Mouse (Mus musculus) heart, embryonic 14.5 days (tissue): ENCODE results near the gene Gm21293. TPM values are rescaled to one million over a fixed set of nuclear protein-coding genes. Genes with fewer than 3 reads are reported as not detected.
"Not testable (repeated sequence)": the region's sequence is repeated elsewhere in the genome, so short reads cannot be mapped to it uniquely, and the experiment has no call there.

Experiments used
- ATAC-seq: fragments of 200-750 bp; cut with Nextera tagmentation; 2 replicates; pipeline ENCODE4 v1.8.0; 2017; ENCODE audit warnings: low read depth, moderate TSS enrichment; ENCODE audit not compliant: insufficient number of reproducible peaks, insufficient read depth, low FRiP score
- H3K27ac ChIP-seq, 2 experiments: fragments of 200-500 bp in 1 of 2; fragments of 300-500 bp in 1 of 2; sonication (generic) in 1 of 2; replicated peaks in 1 of 2; 2 replicates each; pipeline ENCODE4 v1.5.1; 2012 to 2014; ENCODE audit warnings: low read depth in 2 of 2, low read length in 2 of 2, control low read depth in 1 of 2, mild to moderate bottlenecking in 1 of 2, mixed read lengths in 1 of 2; ENCODE audit not compliant: control insufficient read depth in 1 of 2, insufficient read depth in 1 of 2
- H3K27me3 ChIP-seq: fragments of 300-500 bp; sonication (generic); 2 replicates; pipeline ENCODE4 v1.6.1; 2014; ENCODE audit warnings: mild to moderate bottlenecking, low read length, control low read depth; ENCODE audit not compliant: control insufficient read depth, insufficient read depth
- H3K36me3 ChIP-seq: fragments of 300-500 bp; sonication (generic); 2 replicates; pipeline ENCODE4 v1.6.1; 2014; ENCODE audit warnings: mild to moderate bottlenecking, control low read depth, low read length, mixed read lengths; ENCODE audit not compliant: control insufficient read depth, insufficient read depth
- H3K4me1 ChIP-seq, 2 experiments: fragments of 200-500 bp in 1 of 2; fragments of 300-500 bp in 1 of 2; sonication (generic) in 1 of 2; 2 replicates each; pipeline ENCODE4 v1.6.1; 2012 to 2014; ENCODE audit warnings: low read length in 2 of 2, control low read depth in 1 of 2, mixed read lengths in 1 of 2; ENCODE audit not compliant: control insufficient read depth in 2 of 2, insufficient read depth in 2 of 2
- H3K4me2 ChIP-seq: fragments of 300-500 bp; sonication (generic); 2 replicates; pipeline ENCODE4 v1.6.1; 2014; ENCODE audit warnings: mild to moderate bottlenecking, low read length
- H3K4me3 ChIP-seq, 2 experiments: fragments of 200-500 bp in 1 of 2; fragments of 300-500 bp in 1 of 2; sonication (generic) in 1 of 2; 2 replicates each; pipeline ENCODE4 v1.5.1; 2012 to 2014; ENCODE audit warnings: low read length in 2 of 2, mild to moderate bottlenecking in 2 of 2, control low read depth in 1 of 2, low read depth in 1 of 2, moderate library complexity in 1 of 2; ENCODE audit not compliant: control insufficient read depth in 1 of 2, insufficient read depth in 1 of 2
- H3K9ac ChIP-seq: fragments of 300-500 bp; sonication (generic); 2 replicates; pipeline ENCODE4 v1.6.1; 2014; ENCODE audit warnings: mild to moderate bottlenecking, low read length
- H3K9me3 ChIP-seq: fragments of 300-500 bp; sonication (generic); 2 replicates; pipeline ENCODE4 v1.6.1; 2016; ENCODE audit warnings: low read length, control low read depth; ENCODE audit not compliant: control insufficient read depth
- WGBS: fragments of 180-500 bp; shearing (Covaris S2); extraction: QIAGEN DNeasy Blood & Tissue Kit; methylation state at CpG from one replicate; pipeline ENCODE4 v1.1.7; 2014; 5-methylcytosine and 5-hydroxymethylcytosine counted together
- polyA plus RNA-seq: library from polyadenylated mRNA; unstranded; fragments of >200 nt; fragmentation: Nextera tagmentation; extraction: Ambion mirVana; gene quantifications from 2 replicates; pipeline ENCODE4 v1.2.1, GENCODE M21; 2014

The Gm21293 gene
- not detected in 2 replicates for polyA plus RNA-seq

DNA sequence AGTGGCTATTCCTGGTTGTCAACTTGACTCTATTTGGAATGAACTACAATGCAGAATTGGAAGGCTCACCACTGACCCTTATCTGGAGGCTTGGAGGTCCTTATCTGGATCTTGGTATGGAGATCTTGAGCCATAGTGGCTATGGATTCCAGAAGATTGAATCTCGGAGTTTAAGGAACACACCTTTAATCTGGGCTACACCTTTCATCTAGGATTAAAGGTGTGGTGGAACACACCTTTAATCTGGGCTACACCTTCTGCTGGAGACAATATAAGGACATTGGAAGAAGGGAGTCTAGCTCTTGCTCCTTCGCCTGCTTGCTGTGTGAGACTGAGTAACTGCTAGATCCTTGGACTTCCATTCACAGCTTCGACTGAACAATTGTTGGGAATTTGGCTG lies at the start of gene Gm21293:
Gm21293 (plus strand) TSS at position 301 of the 400 bp plus-strand sequence.
- no CpG with 5 or more reads among the region's 3 CpGs for WGBS
- H3K36me3 ChIP-seq, H3K4me3 ChIP-seq, H3K27ac ChIP-seq, H3K27me3 ChIP-seq, H3K9me3 ChIP-seq, H3K4me2 ChIP-seq, H3K4me1 ChIP-seq, ATAC-seq, H3K9ac ChIP-seq: not testable (repeated sequence)

DNA sequence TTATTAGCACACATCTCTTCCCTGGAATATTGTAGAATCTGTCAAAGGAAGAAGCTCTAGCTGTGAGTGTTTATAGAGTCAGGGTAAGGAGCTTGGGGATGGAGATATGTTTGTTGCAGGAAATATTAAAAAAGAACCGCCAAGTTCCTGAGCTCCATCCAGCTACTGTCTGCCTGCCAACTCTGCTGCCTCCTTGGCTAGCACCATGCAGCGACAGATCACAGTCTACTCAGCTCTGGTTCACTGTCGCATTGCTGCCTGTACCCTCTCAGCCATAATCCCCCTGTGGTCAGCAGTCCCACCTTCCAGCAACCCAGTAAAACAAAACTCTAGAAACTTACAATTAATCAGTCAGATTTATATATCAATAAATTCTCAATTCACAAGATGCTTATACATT lies 32.7 kb upstream of the Gm21293 start:
- Histone ChIP-seq H3K4me2 (no peak overlapping the region), H3K36me3 (no peaks in the 10 kb centered on the region), H3K27me3 (no peaks in the 10 kb centered on the region), H3K9me3 (no peaks in the 10 kb centered on the region), H3K4me3 (no peak overlapping the region), H3K4me1 (no peaks in the 10 kb centered on the region), H3K9ac (no peak overlapping the region), H3K27ac (no peak overlapping the region)
- ATAC-seq = no peak
- WGBS = 71% methylated on average over 3 of the region's 3 CpGs

GRCm38 (mm10) chr10:104118312-104118711 lies 24.5 kb upstream of the Gm21293 start:
- Histone ChIP-seq H3K9ac (no peak overlapping the region), H3K4me1 (no peaks in the 10 kb centered on the region), H3K4me2 (no peak overlapping the region), H3K9me3 (no peaks in the 10 kb centered on the region), H3K36me3 (no peaks in the 10 kb centered on the region), H3K27ac (no peak overlapping the region), H3K27me3 (no peaks in the 10 kb centered on the region), H3K4me3 (no peak overlapping the region)
- no peak for ATAC-seq
- 25% methylated on average over 2 of the region's 2 CpGs for WGBS

DNA sequence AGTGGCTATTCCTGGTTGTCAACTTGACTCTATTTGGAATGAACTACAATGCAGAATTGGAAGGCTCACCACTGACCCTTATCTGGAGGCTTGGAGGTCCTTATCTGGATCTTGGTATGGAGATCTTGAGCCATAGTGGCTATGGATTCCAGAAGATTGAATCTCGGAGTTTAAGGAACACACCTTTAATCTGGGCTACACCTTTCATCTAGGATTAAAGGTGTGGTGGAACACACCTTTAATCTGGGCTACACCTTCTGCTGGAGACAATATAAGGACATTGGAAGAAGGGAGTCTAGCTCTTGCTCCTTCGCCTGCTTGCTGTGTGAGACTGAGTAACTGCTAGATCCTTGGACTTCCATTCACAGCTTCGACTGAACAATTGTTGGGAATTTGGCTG lies 8.4 kb downstream of the Gm21293 start, which contains the start of gene Gm6763:
Gm6763 (plus strand) TSS at position 301 of the 400 bp plus-strand sequence.
- not testable (repeated sequence) for H3K27ac ChIP-seq, H3K4me1 ChIP-seq, H3K9ac ChIP-seq, H3K27me3 ChIP-seq, H3K4me3 ChIP-seq, ATAC-seq, H3K36me3 ChIP-seq, H3K9me3 ChIP-seq, H3K4me2 ChIP-seq
- no CpG with 5 or more reads among the region's 3 CpGs for WGBS

DNA sequence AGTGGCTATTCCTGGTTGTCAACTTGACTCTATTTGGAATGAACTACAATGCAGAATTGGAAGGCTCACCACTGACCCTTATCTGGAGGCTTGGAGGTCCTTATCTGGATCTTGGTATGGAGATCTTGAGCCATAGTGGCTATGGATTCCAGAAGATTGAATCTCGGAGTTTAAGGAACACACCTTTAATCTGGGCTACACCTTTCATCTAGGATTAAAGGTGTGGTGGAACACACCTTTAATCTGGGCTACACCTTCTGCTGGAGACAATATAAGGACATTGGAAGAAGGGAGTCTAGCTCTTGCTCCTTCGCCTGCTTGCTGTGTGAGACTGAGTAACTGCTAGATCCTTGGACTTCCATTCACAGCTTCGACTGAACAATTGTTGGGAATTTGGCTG lies 16.9 kb downstream of the Gm21293 start, which contains the start of gene Gm8764:
Gm8764 (plus strand) TSS at position 301 of the 400 bp plus-strand sequence.
- ATAC-seq, H3K4me2 ChIP-seq, H3K9me3 ChIP-seq, H3K36me3 ChIP-seq, H3K4me3 ChIP-seq, H3K27ac ChIP-seq, H3K9ac ChIP-seq, H3K4me1 ChIP-seq, H3K27me3 ChIP-seq: not testable (repeated sequence)
- no CpG with 5 or more reads among the region's 3 CpGs for WGBS

DNA sequence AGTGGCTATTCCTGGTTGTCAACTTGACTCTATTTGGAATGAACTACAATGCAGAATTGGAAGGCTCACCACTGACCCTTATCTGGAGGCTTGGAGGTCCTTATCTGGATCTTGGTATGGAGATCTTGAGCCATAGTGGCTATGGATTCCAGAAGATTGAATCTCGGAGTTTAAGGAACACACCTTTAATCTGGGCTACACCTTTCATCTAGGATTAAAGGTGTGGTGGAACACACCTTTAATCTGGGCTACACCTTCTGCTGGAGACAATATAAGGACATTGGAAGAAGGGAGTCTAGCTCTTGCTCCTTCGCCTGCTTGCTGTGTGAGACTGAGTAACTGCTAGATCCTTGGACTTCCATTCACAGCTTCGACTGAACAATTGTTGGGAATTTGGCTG lies 25.4 kb downstream of the Gm21293 start, which contains the start of gene Gm21304:
Gm21304 (plus strand) TSS at position 301 of the 400 bp plus-strand sequence.
- H3K27ac ChIP-seq, H3K9me3 ChIP-seq, H3K9ac ChIP-seq, H3K4me1 ChIP-seq, H3K36me3 ChIP-seq, ATAC-seq, H3K27me3 ChIP-seq, H3K4me2 ChIP-seq, H3K4me3 ChIP-seq: not testable (repeated sequence)
- no CpG with 5 or more reads among the region's 3 CpGs for WGBS

GRCm38 (mm10) chr10:104176724-104177123 lies 33.9 kb downstream of the Gm21293 start, which contains the start of gene Gm21312:
Gm21312 (plus strand) TSS chr10:104177024.
- not testable (repeated sequence) for H3K9me3 ChIP-seq, H3K36me3 ChIP-seq, H3K4me1 ChIP-seq, H3K4me2 ChIP-seq, H3K27me3 ChIP-seq, H3K9ac ChIP-seq, H3K4me3 ChIP-seq, H3K27ac ChIP-seq, ATAC-seq
- no CpG with 5 or more reads among the region's 3 CpGs for WGBS

DNA sequence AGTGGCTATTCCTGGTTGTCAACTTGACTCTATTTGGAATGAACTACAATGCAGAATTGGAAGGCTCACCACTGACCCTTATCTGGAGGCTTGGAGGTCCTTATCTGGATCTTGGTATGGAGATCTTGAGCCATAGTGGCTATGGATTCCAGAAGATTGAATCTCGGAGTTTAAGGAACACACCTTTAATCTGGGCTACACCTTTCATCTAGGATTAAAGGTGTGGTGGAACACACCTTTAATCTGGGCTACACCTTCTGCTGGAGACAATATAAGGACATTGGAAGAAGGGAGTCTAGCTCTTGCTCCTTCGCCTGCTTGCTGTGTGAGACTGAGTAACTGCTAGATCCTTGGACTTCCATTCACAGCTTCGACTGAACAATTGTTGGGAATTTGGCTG lies 42.4 kb downstream of the Gm21293 start, which contains the start of gene Gm20765:
Gm20765 (plus strand) TSS at position 301 of the 400 bp plus-strand sequence.
- not testable (repeated sequence) for H3K36me3 ChIP-seq, H3K27ac ChIP-seq, H3K27me3 ChIP-seq, ATAC-seq, H3K4me2 ChIP-seq, H3K4me3 ChIP-seq, H3K4me1 ChIP-seq, H3K9ac ChIP-seq, H3K9me3 ChIP-seq
- WGBS = no CpG with 5 or more reads among the region's 3 CpGs
